Mouse (Mus musculus) hindbrain, embryonic 14.5 days (tissue): ENCODE results near the gene Tceal1. TPM values are rescaled to one million over a fixed set of nuclear protein-coding genes. Genes with fewer than 3 reads are reported as not detected.
"Not testable (repeated sequence)": the region's sequence is repeated elsewhere in the genome, so short reads cannot be mapped to it uniquely, and the experiment has no call there.

Experiments used
- ATAC-seq: fragments of 200-750 bp; cut with Nextera tagmentation; 2 replicates; pipeline ENCODE4 v1.8.0; 2017; ENCODE audit warnings: moderate number of reproducible peaks, mild to moderate bottlenecking, moderate TSS enrichment, moderate library complexity; ENCODE audit not compliant: low FRiP score
- DNase-seq: peaks from one replicate; pipeline ENCODE4 v3.0.0-alpha.2; 2015; ENCODE audit warnings: low spot score
- H3K27ac ChIP-seq: fragments of 300-500 bp; sonication (generic); 2 replicates; pipeline ENCODE4 v1.5.1; 2014; ENCODE audit warnings: mild to moderate bottlenecking, moderate library complexity
- H3K27me3 ChIP-seq: fragments of 300-500 bp; sonication (generic); 2 replicates; pipeline ENCODE4 v1.6.1; 2014; ENCODE audit warnings: mild to moderate bottlenecking, low read length, mixed read lengths; ENCODE audit not compliant: control insufficient read depth, insufficient read depth
- H3K36me3 ChIP-seq: fragments of 300-500 bp; sonication (generic); replicated peaks from 2 replicates; pipeline ENCODE4 v1.6.1; 2014; ENCODE audit not compliant: control insufficient read depth, insufficient read depth
- H3K4me1 ChIP-seq: fragments of 300-500 bp; sonication (generic); replicated peaks from 2 replicates; pipeline ENCODE4 v1.6.1; 2014; ENCODE audit warnings: antibody characterized with exemption, low read length, mixed read lengths; ENCODE audit not compliant: control insufficient read depth, insufficient read depth
- H3K4me2 ChIP-seq: fragments of 300-500 bp; sonication (generic); replicated peaks from 2 replicates; pipeline ENCODE4 v1.6.1; 2014; ENCODE audit warnings: mild to moderate bottlenecking, moderate library complexity
- H3K4me3 ChIP-seq: fragments of 300-500 bp; sonication (generic); replicated peaks from 2 replicates; pipeline ENCODE4 v1.5.1; 2014; ENCODE audit warnings: mild to moderate bottlenecking, low read length
- H3K9ac ChIP-seq: fragments of 300-500 bp; sonication (generic); 2 replicates; pipeline ENCODE4 v1.6.1; 2014
- H3K9me3 ChIP-seq: fragments of 300-500 bp; sonication (generic); 2 replicates; pipeline ENCODE4 v1.6.1; 2016; ENCODE audit warnings: low read length; ENCODE audit not compliant: control insufficient read depth
- WGBS: fragments of 180-500 bp; shearing (Covaris S2); extraction: QIAGEN DNeasy Blood & Tissue Kit; methylation state at CpG from one replicate; pipeline ENCODE4 v1.1.7; 2014; 5-methylcytosine and 5-hydroxymethylcytosine counted together
- polyA plus RNA-seq: library from polyadenylated mRNA; unstranded; fragments of >200 nt; fragmentation: Nextera tagmentation; extraction: Ambion mirVana; gene quantifications from 2 replicates; pipeline ENCODE4 v1.2.1, GENCODE M21; 2014

Gene Tceal1
- polyA plus RNA-seq, 1 experiment from 2014 or later: 24.6 TPM

DNA sequence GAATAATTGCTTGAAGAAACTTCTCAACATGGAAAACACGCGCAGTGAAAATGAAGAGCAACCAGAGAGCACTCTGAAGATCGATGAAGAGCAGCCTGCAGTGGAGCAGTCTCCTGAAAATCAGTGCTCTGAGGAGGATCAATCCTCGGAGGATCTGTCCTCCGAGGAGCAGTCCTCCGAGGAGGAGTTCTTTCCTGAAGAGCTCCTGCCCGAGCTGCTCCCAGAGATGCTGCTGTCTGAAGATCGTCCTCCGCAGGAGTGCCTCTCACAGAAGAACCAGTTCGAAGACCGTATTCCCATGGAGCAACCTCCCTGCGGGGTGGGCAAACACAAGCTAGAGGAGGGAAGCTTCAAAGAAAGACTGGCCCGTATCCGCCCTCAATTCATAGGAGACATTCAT is 1.0 kb downstream of the Tceal1 start:
- Histone ChIP-seq H3K27ac (peak overlapping the region; percentile 95), H3K9ac (peak overlapping the region; percentile 83), H3K9me3 (no peaks in the 10 kb centered on the region), H3K4me2 (peak overlapping the region; percentile 67), H3K36me3 (no peaks in the 10 kb centered on the region), H3K4me1 (peaks cover 7% of the 10 kb centered on the region; the same call in 1 of the 2 replicates), H3K27me3 (no peaks in the 10 kb centered on the region), H3K4me3 (peak overlapping the region; percentile 50)
- no peak for DNase-seq
- 21% methylated on average over 14 of the region's 14 CpGs for WGBS
- no peak for ATAC-seq

GRCm38 (mm10) chrX:136714742-136715474 is 7.1 kb downstream of the Tceal1 start:
- peak overlapping the region; percentile 66 for H3K27ac ChIP-seq
- H3K36me3 ChIP-seq, H3K4me3 ChIP-seq, H3K4me2 ChIP-seq, H3K9me3 ChIP-seq, H3K9ac ChIP-seq, DNase-seq, H3K27me3 ChIP-seq, H3K4me1 ChIP-seq: not testable (repeated sequence)
- peak; percentile 90 for ATAC-seq
- 14% methylated on average over 2 of the region's 3 CpGs for WGBS

- H3K9me3 ChIP-seq: no peaks in the 10 kb centered on the region
- no peak overlapping the region for H3K4me3 ChIP-seq
- no peak overlapping the region for H3K27ac ChIP-seq
- H3K9ac ChIP-seq: no peak overlapping the region
- H3K36me3 ChIP-seq: peaks cover 35% of the 10 kb centered on the region
- ATAC-seq: no peak
- no peaks in the 10 kb centered on the region for H3K27me3 ChIP-seq
- H3K4me1 ChIP-seq: no peaks in the 10 kb centered on the region
- WGBS: 86% methylated on average over 4 of the region's 4 CpGs
- no peak for DNase-seq
- H3K4me2 ChIP-seq: no peak overlapping the region
Observed at GRCm38 (mm10) chrX:136732016-136732415, 24.2 kb downstream of the Tceal1 start.

GRCm38 (mm10) chrX:136740087-136740790 is 32.5 kb downstream of the Tceal1 start:
- H3K9ac ChIP-seq: peak overlapping the region; percentile 75
- peaks cover 9% of the 10 kb centered on the region; the same call in 1 of the 2 replicates for H3K4me1 ChIP-seq
- no peak for ATAC-seq
- 18% methylated on average over 15 of the region's 15 CpGs for WGBS
- peak overlapping the region; percentile 54 for H3K4me3 ChIP-seq
- peak overlapping the region; percentile 80 for H3K27ac ChIP-seq
- no peaks in the 10 kb centered on the region for H3K27me3 ChIP-seq
- peaks cover 20% of the 10 kb centered on the region for H3K36me3 ChIP-seq
- peak; percentile 50 for DNase-seq
- H3K9me3 ChIP-seq: no peaks in the 10 kb centered on the region
- peak overlapping the region; percentile 64 for H3K4me2 ChIP-seq

GRCm38 (mm10) chrX:136740791-136741650 is 33.2 kb downstream of the Tceal1 start:
- peaks cover 13% of the 10 kb centered on the region for H3K36me3 ChIP-seq

GRCm38 (mm10) chrX:136741651-136742201 is 33.9 kb downstream of the Tceal1 start:
- peaks cover 9% of the 10 kb centered on the region; the same call in 1 of the 2 replicates for H3K4me1 ChIP-seq
- H3K9me3 ChIP-seq: no peaks in the 10 kb centered on the region
- peak overlapping the region; percentile 91 for H3K27ac ChIP-seq
- 27% methylated on average over 37 of the region's 46 CpGs for WGBS
- H3K4me2 ChIP-seq: peak overlapping the region; percentile 59
- H3K9ac ChIP-seq: peak overlapping the region; percentile 62
- peak overlapping the region; percentile 54 for H3K4me3 ChIP-seq
- ATAC-seq (peak; percentile 79), DNase-seq (peak; percentile 72)
- peaks cover 10% of the 10 kb centered on the region; the same call in 1 of the 2 replicates for H3K36me3 ChIP-seq
- H3K27me3 ChIP-seq: no peaks in the 10 kb centered on the region

More at GRCm38 (mm10) chrX:136740791-136741650, 33.2 kb downstream of the Tceal1 start:
- Histone ChIP-seq H3K27me3 (no peaks in the 10 kb centered on the region), H3K4me1 (peaks cover 9% of the 10 kb centered on the region; the same call in 1 of the 2 replicates), H3K9me3 (no peaks in the 10 kb centered on the region), H3K27ac (peak overlapping the region; percentile 91), H3K4me2 (peak overlapping the region; percentile 64), H3K4me3 (peak overlapping the region; percentile 54), H3K9ac (peak overlapping the region; percentile 75)
- 20% methylated on average over 39 of the region's 39 CpGs for WGBS
- ATAC-seq: peak; percentile 98
- DNase-seq: peak; percentile 90

GRCm38 (mm10) chrX:136742241-136742640 is 34.5 kb downstream of the Tceal1 start:
- H3K27ac ChIP-seq: peak overlapping the region; percentile 91
- H3K4me3 ChIP-seq: peak overlapping the region; percentile 54
- H3K9me3 ChIP-seq: no peaks in the 10 kb centered on the region
- 26% methylated on average over 10 of the region's 10 CpGs for WGBS
- ATAC-seq (no peak), DNase-seq (no peak)
- no peaks in the 10 kb centered on the region for H3K27me3 ChIP-seq
- H3K36me3 ChIP-seq: peaks cover 9% of the 10 kb centered on the region; the same call in 1 of the 2 replicates
- peak overlapping the region; percentile 62 for H3K9ac ChIP-seq
- peaks cover 9% of the 10 kb centered on the region; the same call in 1 of the 2 replicates for H3K4me1 ChIP-seq
- peak overlapping the region; percentile 59 for H3K4me2 ChIP-seq

DNA sequence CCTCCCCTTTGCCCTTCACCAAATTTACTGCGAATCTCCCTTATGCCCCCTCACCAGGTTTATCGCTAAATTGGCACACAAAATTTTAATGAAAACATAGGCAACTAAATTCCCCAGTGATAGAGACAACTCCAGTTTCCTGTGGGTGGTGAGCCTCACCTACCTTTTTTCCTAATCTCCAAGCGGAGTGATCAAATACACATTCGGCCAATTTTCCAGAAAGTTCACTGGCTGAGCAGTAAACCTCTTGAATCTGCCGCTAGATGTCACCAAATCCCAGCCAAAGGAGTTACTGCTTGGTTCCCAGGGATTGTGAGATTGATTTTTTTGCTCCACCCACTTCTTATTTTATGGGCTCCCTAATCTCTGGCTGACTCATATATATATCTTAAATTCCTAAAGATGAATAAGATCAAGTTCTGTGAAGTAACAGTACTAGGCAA is 34.9 kb downstream of the Tceal1 start:
- DNase-seq (peak; percentile 79), ATAC-seq (no peak)
- Histone ChIP-seq H3K9me3 (no peaks in the 10 kb centered on the region), H3K9ac (peak overlapping the region; percentile 62; the same call in 1 of the 2 replicates), H3K4me2 (peak overlapping the region; percentile 59), H3K4me3 (peak overlapping the region; percentile 54), H3K27ac (peak overlapping the region; percentile 91), H3K27me3 (no peaks in the 10 kb centered on the region), H3K4me1 (peaks cover 9% of the 10 kb centered on the region; the same call in 1 of the 2 replicates), H3K36me3 (peaks cover 7% of the 10 kb centered on the region; the same call in 1 of the 2 replicates)
- 32% methylated on average over 5 of the region's 5 CpGs for WGBS
